Mouse (Mus musculus) lung, postnatal 4 days (tissue): Measurements from ENCODE around the gene Mtg2.

Source experiments
- DNase-seq, 2 experiments: peaks; one replicate each; pipeline ENCODE4 v3.0.0; 2021

The Mtg2 gene

DNA sequence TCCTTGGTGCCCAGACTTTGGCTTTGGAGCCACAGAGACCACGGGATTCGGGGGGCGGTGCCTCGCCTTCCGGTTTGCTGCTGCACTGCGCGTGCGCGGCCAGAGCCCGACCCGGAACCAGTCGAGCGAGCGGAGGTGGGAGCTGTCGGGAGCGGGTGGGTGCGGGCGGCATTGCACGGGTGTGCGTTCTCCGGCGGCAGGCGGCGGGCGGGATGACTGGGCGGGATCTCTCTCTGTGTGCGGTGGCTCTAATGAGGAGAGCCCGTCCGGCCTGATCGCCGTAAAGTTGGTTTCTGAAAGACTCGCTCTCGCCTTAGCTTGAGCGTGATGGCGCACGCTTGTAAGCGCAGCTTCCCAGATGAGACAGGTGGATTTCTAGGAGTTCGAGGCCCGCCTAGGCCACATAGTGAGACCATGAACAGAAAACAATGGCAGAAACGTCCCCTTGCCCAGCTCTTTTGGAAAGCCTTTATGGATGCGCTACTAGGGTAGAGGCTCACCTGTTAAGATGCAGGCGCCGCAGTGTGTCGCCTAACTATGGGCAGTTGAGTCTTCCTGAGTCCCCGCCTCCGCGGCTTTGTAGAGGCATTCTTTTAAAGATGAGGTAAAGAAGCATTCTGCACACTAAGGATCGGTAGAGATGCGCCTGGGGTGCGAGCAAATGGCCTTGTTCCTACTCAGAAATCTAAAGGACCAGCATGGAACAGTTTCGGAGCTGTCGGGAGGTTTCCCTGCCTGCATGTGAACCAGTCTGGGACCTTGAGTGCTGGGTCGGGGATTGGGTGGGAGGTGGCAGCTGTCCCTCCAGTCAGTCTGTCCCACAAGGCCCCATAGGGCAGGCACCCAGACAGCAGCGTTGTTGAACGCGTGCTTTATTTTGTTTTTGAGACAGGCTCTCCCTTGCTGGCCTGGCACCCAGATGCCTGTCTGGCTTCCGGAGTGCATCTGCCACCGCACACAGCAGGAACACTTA, at the start of gene Mtg2:
Mtg2 (plus strand) TSS at position 108 of the 973 bp plus-strand sequence.
- peak; percentile 96 for DNase-seq

DNA sequence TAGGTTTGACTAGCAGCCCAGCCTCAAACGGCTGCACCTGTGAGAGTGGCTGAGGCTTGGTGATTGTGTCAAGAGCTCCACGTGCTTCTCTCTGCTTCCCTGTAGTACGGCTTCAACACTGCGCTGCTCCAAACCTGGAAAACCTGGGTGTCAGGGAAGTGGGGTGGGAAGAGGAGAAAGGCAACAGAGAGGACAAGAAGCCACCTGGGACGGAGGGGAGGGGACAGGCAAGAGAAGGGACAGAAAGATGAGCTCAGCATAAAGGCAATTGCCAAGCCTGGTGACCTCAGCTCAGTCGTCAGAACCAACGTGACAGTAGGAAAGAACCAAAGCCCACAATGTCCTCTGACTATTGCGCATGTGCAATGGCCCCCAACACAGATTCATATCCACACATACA, 49.5 kb upstream of the Mtg2 start:
- no peak for DNase-seq

DNA sequence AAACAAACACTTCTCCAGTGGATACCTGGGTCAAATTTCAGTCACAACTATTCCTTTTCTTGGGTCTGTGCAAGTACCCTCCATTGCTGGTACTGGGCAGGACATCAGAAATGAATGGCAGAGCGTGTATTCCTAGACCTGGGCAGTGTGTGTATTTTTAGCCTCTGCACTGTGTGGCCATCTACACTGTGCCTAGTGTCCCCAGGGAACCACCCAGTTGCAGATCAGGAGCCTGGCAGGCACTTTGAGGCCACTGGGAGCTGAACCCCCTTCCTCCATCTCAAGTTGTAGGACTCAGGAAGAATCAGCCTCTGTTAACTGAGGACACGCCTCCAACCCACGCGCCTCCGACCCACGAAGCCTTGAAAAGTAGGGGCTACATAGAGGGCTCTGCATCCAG, 47.6 kb upstream of the Mtg2 start:
- no peak for DNase-seq

DNA sequence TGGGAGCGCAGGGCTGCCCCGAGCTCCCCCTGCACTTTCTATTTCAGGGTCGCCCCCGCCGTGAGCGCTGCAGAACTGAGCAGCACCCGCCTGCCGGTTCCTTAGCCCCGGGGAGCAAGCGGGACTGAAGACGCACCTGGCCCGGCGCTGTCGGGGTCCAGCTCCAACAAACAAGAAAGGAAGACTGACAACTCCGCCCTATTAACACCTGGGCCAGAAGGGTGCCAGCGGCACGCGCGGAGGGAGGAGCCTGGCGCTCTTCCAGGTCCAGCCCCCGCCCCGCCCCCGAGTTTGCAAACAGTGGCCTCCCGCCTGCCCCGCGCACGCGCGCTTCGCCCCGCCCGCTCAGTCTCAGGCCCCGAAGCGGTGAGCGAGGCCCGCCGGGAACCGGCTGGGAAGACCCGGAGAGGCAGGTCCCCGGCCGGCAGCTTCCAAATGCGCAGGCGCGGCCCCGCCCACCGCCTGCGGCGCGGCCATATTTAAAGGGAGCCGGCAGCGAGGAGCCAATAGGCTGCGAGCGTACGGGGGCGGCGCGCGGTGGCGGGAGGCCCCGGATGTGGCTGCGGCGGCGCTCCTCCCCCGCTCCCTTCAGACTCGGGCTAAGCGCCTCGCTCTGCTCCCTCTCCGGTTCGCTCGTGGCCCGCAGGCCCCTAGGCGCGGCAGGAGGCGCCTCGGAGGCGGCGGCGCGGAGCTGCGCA, 45.8 kb upstream of the Mtg2 start, which contains the start of gene Lsm14b:
Lsm14b (plus strand) TSS at position 587 of the 698 bp plus-strand sequence.
- peak; percentile 99 to 100 for DNase-seq

DNA sequence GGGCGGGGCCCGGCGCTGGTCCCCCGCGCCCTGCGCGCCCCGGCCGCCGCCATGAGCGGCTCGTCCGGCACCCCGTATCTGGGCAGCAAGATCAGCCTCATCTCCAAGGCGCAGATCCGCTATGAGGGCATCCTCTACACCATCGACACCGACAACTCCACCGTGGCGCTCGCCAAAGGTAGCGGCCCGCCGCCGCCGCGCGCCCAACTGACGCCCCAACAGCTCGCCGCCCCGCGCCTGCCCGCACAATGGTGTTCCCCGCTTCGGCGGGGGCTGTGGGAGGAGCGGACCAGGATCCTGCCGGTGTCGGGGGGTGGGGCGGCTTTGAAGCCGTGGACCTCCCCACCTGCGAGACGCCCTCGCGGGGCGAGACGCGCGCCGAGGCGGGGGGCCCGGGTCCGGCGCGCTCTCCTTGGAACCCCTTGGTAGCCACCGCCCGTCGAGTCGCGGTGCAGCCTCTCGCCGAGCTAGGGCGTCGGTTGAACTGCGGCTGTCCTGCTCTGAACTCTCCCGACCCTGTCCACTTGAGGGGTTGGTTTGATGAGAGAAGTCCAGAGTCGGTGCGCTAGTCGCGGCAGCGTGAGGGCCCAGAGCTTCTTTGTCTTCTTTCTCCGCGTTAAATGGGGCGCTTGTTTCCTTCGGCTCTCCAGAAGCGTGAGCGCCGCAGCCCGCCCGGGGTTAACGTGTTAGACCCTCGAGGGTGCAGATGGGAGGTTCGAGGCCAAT, 45.1 kb upstream of the Mtg2 start:
- DNase-seq: peak in 1 of 2 experiments; percentile 58

DNA sequence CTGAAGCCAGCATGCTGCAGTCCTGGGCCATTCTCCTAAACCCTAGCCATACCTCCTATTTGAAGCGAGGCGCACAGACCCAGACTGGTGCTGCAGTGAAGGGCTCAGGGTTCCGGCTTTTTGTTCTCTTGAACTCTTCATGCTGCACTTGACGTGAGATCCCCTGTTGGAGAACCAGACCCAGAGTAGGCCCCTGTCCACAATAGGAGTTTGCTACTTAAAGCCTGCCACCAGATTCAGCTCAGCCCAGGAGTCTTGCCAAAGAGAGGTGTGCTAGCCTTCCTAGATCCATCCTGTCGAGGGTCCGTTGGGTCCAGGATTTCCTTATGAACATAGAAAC, 44.6 kb upstream of the Mtg2 start:
- DNase-seq: no peak

DNA sequence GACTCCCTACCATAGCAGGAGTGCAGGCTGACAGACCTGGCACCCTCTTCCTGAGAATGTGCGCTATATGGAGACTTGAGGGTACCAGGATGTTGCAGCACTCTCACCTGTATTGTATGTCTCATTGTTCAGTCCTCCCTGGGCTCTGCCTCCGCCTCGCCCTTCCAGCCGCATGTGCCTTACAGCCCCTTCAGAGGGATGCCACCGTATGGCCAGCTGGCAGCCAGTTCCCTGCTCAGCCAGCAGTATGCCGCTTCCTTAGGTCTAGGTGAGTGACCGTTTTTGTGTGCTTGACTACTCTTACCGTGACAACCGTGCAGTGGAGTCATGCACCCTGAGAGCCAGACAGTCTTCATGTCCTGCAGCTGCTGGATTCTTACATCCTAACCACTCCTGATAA, 42.6 kb upstream of the Mtg2 start:
- DNase-seq: no peak

DNA sequence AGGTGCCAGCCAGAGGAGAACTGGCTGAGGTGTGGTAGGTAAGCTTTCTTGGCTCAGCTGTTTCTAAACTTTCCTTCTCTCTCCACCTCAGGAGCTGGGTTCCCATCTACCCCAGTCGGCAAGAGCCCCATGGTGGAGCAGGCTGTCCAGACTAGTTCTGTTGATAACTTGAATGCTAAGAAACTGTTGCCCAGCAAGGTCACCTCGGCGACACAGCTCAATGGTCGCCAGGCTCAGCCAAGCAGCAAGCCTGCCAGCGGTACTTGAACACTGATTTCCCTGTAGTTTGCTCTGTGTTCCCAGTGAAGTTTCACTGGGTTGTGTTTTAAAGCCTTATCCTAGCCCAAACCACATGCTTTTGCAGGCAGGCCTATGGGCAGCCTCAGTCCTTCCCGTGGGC, 39.1 kb upstream of the Mtg2 start:
- DNase-seq: no peak

DNA sequence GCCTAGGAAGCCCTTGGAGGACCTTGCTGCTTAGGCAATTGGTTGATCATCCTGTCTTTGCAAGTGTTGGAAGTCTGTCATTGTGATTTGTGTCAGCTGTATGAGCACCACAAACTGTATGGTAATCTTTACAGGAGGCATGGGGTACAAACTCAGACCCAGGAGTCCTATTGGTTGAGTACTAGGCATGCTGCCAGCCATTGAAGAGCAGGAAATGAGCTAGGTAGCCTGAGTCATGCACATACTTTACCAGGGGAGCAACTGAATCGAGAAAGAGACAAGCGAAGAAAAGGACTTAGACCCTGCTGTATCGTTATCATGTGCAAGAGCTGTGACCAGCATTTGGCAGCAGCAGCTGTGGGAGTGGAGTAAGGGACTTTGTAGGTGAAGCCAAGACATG, 37.5 kb upstream of the Mtg2 start:
- no peak for DNase-seq

DNA sequence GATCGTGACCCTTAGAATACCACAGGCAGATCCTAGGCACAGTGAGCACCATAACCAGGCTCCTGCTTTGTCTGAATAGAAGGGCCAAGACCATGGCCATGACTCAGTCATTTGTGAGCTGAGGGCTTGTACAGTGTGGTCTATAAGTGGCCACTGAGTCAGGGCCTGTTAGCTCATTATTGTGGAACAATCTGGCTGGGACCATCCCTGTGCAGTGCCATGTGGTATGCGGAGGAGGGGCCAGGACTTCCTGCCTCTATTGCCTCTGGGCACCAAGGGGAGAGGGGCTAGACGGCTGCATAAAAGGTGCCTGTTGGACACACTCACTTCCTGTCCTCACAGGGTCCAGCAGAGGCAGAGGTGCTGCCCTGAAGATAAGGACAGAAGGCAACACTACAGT, 36.4 kb upstream of the Mtg2 start:
- DNase-seq: no peak

DNA sequence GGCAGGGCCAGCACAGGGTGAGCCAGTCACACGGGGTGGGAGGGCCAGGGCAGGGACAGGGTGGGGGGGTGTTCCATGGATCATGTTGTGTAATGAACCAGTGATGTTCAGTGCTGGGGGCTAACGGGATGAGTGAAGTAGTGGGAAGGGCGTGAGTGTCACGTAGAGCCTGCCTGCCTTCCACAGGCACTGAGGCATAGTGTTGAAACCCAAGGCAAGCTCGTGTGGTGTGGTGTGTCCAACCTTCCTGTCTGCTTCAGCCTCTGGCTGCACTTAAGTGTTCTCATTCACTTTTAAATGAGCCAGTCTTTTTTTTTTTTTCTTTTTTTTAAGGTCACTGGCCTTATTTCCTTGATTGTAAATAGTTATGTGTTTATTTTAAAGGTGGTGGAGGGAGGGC, 35.6 kb upstream of the Mtg2 start:
- DNase-seq: no peak

DNA sequence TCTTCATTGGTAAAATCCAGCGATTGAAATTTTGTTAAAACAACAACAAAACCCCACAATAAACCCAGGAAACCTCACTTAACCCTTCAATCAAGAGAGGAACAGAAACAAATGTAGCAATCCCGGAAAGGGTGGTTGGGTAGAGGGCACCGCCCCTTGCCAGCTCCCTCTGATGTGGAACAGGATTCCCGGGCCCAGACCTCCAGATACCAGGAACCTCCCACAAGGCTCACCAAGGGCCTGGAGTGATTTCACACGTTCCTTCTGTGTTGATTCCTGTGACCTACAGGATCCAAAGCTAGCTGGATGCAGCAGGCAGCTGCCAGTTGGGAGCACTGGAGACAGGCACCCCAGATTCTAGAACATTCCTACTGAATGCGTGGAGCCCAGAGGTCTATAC, 30.0 kb upstream of the Mtg2 start:
- no peak for DNase-seq

DNA sequence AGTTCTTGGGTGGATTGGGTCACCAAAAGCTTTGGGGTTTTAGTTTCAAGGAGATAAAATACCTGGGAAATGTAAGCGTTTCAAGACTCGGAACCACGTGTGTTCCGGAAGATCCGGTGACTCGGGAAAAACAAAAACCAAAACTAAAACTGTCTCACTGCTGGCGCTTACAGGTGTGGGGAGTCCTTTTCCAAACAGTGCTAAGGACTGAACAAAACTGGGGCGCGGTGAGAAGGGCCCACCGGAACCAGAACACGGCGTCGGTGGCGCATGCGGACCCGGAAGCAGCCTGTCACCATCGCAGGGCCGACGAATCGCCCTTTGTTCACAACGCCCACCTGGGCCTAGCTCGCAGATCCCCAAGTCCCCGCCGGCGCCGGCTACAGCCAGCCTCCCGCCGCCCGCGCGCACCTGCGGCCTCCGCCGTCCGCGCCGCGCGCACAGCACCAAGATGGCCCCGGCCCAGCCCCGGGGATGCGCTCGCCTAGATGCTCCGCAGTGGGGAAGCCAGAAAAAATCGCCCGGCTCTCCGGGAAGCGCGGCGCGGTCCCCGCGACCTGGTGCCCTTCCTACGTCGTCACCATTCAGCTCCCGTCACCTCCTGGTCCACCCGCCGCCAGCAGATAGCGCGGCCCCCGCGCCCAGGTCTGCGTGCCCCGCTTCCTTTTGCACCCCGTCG, 28.7 kb upstream of the Mtg2 start:
- DNase-seq: peak; percentile 43 to 56

DNA sequence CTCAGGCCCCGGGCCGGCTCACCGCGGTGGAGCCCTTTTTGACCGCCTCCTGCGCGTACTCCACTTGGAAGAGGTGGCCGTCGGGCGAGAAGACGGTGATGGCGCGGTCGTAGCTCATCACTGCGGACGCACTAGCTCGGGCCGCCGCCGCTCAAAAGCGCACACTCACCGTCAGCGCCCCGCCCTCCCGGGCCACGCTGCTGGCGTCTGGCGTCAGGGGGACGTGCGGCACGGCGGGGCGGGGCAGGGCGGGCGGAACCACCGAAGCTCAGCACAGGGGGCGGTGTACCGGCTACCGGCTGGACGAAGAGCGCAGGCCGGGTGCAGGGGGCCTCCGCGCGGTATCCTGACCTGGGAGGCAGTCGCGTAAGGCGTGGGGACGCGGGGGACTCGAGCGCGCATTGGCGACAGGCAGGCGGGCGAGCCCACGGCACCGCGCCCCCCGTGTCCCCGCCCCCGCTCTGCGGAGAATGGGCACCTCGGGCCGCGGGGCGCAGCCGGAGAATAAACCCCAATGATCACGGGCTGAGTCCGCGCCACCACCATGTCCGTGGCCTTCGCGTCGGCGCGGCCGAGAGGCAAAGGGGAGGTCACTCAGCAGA, 28.0 kb upstream of the Mtg2 start, which contains the start of the genes Psma7 and Ss18l1:
Psma7 (minus strand) TSS at position 178 of the 602 bp plus-strand sequence.
Ss18l1 (plus strand) TSS at position 254 of the 602 bp plus-strand sequence.
- DNase-seq: peak; percentile 92 to 94

DNA sequence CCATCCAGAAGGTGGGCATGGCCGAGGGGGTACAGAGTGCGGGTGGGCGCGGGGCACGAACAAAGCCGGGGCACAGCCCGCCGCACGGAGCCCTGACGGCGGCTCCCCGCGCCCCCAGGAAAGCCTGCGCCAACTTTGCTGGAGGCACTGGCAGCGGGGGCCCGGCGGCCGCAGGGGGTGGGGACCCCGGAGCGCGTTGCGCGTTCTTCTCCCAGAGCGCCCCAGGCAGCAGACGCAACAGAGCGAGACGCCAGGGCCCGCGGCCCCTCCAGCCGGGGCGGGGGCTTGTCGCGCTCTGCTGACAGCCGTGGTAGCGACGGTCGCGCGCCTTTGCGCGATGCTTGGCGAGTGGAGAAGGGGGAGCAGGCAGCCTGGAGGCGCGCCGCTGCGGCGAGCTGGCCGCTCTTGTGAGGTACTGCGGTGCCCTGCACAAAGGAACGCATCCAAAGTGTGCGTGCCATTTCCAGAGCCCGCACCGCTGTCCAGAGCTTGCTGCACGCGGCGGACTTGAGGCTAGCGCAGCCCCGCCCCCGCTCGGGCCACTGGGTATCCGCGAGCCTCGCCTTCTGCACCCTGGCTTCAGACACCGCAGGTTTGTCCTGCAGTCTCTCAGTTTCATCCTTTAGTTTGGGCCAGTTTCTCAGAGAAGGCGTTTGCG, 27.4 kb upstream of the Mtg2 start:
- peak; percentile 79 to 83 for DNase-seq

DNA sequence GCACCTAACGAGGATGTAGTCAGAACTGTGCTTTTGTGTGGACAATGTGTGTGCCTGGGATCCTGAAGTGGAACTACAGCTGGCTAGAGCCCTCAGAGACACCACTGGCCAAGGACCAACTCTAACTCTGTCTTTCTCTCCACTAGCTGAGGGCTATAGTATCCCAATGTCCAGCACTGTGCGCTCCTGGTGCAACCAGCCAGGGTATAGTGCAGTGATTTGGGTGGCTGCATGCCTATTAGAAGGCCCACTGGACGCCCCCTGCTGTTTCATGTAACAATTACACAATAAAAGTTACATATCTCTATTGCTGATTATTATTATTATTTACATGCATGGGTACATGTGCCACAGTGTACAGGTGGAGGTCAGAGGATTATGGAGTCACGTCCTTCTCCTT, 25.1 kb upstream of the Mtg2 start:
- DNase-seq: peak in 1 of 2 experiments; percentile 60

DNA sequence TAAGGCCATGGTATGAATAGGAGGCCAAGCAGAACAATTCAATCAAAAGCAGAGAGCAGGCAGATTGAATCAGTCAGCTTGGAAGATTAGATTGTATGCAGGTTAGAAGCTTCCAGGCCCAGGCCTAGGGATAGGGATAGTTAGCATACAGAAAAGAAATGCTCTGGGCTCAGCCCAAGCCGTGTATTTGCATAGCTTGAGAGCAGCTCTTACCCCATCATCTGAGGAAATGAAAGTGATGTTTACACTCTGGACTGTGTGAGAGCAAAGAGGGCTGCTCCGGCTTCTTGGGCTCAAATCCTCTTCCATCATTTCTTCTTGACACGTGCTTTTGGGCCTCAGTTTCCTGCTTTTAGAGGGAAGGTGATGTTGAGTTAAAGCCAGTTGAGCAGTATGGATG, 22.8 kb upstream of the Mtg2 start:
- DNase-seq: no peak

DNA sequence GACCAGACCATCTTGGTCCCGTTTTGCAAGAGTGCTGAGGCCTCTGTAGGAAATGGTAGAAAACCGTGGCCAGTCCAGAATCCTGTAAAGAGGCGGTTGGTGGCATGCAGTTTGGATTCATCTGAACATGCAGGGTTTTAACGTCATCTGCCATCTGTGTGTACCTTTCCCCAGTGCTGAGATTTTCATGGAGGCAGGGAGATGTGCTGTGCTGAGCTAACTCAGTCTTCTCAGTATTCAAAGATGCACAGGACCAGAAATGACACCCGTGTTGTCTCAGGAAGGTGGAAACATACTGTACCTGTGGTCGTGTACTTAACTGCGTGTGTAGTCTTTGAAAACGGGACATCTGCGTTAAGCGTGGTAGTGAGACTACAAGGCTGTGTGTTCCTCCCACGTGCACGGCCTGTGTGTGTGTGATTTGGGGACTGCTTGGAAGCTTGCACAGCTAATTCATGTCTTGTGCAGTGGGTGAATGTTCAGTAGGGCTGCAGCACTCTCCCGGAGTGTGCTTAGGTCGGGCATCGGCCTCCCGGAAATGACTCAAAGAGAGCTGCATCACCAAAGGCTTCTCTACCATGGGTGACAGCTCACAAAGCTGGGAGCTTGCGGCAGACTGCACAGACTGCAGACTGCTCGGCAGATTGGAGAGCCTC, 22.3 kb upstream of the Mtg2 start:
- no peak for DNase-seq

DNA sequence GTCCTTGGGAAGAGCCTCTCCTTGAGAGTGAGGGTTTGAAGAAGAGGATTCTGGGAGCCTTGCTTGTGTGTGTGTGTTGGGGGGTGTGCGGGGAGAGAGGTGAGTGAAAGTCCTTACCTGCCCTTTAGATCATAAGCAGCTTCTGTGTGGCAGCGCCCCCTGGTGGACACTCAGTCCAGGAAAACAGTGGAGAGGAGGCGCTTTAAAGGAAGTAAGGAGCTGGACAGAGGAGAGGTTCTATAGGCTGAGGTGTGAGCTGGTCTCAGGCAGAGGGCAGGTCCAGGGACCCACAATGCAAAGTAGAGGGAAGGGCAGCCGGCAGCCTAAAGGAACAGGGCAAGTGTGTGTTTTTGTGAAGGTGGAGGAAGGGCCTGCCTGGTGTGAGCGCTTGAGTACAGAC, 19.4 kb upstream of the Mtg2 start:
- DNase-seq: peak; percentile 80 to 85

DNA sequence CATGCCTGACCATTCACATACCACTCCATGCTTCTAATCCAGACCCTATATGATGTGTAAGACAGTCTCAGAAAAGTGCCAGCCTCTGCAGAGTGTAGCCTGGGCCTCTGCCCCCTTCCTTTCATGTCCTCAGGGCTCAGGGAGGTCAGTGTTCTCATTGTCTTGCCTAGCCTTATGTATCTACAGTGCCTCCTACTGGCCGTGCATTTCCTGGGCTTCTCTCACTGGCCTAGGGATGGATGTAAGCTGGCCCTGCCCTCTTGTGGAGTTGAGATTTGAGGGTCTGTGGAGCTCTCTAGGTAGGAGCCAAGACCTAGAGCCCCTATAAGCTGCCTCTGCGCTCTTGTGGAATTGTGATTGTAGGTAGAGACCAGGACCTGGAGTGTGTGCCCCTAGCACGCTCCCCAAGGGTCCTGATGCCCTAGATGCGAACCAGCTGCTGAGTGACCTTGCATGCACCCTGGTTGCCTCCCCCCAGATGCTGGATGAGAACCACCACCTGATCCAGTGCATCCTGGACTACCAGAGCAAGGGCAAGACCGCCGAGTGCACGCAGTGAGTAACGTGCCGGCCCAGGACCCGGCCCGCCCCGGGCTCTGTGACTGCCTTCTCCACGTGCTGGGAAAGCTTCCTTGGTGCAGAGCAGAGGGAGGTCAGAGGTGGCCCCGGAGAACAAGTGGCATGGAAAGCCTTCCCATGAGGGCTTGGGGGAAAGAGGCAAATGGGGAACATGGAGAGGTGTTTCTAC, 18.2 kb upstream of the Mtg2 start:
- DNase-seq: peak in 1 of 2 experiments; percentile 44
